Mouse (Mus musculus): ENCODE measurements around the gene Gm8024.
"Not testable (repeated sequence)": the region's sequence is repeated elsewhere in the genome, so short reads cannot be mapped to it uniquely, and the experiment has no call there.

Gene Gm8024

GRCm38 (mm10) chr14:42524182-42524581 lies at the start of gene Gm8024:
Gm8024 (minus strand) TSS chr14:42524282.
- DNase-seq (ENCODE audit: low read depth, low spot score) = not testable (repeated sequence)

- DNase-seq (ENCODE audit: low read depth, low spot score) = peak; percentile 68
Observed at GRCm38 (mm10) chr14:42543170-42543701, 19.2 kb upstream of the Gm8024 start.

- DNase-seq (ENCODE audit: low read depth, low spot score) = peak; percentile 0
Observed at GRCm38 (mm10) chr14:42542316-42543169, 18.5 kb upstream of the Gm8024 start.

GRCm38 (mm10) chr14:42502249-42502648 lies 21.8 kb downstream of the Gm8024 start, which contains the start of gene Gm8020:
Gm8020 (minus strand) TSS chr14:42502349.
- DNase-seq (ENCODE audit: low read depth, low spot score) = not testable (repeated sequence)

Data from R1 (cell line).